ENCODE assay signal across 8 mouse cellular contexts in the genomic region with DNA sequence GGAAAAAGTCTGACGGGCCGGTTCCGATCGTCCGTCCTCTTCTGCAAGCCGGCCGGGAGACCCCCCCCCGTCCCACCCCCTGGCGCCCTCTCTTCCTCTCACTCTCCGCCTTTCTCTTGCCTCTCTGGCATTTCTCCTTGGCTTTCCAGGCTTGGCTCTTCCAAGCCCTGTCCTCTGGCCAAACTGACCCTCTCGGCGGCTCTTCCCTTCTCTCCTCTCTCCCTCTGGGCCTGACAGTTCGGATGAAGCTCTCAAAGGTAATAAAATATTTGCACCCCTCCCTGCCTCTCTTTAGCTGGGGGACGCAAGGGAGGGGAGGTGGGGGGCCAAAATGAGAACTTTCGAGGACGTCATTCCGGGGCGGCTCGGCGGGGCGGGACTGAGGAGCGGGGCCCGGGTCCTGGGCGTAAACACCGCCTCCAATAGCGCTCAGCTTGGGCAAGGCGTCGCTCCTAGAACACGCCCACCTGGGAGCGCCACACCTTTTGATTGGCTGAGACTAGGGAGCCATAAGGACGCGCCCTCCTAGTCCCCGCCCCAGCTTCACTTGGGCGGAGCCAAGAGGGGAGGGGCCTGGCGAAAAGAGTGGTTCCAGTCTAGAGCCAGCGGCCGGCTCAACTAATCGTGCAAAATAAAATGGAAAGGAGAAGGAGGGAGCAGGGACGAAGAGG. TPM values are rescaled to one million over a fixed set of nuclear protein-coding genes. Genes with fewer than 3 reads are reported as not detected.
DNase-seq lines count a peak whose midpoint lies in the region; ATAC-seq and TF ChIP-seq lines count a peak whose summit lies in the region.

A gene (minus strand): TSS at position 52 of the 671 bp plus-strand sequence.

- DNase-seq in CD4-positive, CD25-positive, alpha-beta regulatory T cell, adult 2 months (ENCODE audit: low read depth, low spot score), result peak; percentile 14
- peak; percentile 27 to 35 for DNase-seq in gastrocnemius, postnatal 36 days
- DNase-seq in kidney, adult 11 months, result peak; percentile 75
- no peak for DNase-seq in lung, adult 2 months
- DNase-seq in ovary, postnatal 10 days (ENCODE audit: low spot score), result peak; percentile 19

- WGBS in lung, adult 2 months, result 1% methylated on average over 39 of the region's 39 CpGs

- no peak for ATAC-seq in CD4-positive, CD25-positive, alpha-beta regulatory T cell, adult 4 months
- ATAC-seq in common myeloid progenitor, adult 5-6 weeks (replicated peaks; ENCODE audit: low read depth, poor library complexity, severe bottlenecking), result peak; percentile 91
- ATAC-seq in inflammation-experienced regulatory T-cells, adult 6 months, result no peak

- peak within 1 kb of the TSS; percentile 13 for H3K4me3 ChIP-seq in lung, adult 2 months (replicated peaks; ENCODE audit: extremely low read depth, low read depth, low read length)

- intact Hi-C loops in gastrocnemius, postnatal 36 days (cut with DNase I), result loop anchor here (10.0 kb wide), 1 partner anchor 640 kb away; no protein-coding TSS in a partner anchor

- H3K4me1 ChIP-seq in lung, adult 2 months (ENCODE audit: control insufficient read depth, insufficient read depth, low read length), result peaks cover 3% of the 10 kb centered on the region; the same call in 1 of the 2 replicates

- no peak for TF ChIP-seq CTCF in lung, adult 2 months (IDR thresholded peaks at IDR 0.05; ENCODE audit: insufficient read depth, low read length)

- TF ChIP-seq POLR2A in lung, adult 2 months (IDR thresholded peaks at IDR 0.05; ENCODE audit: borderline replicate concordance, extremely low read depth, low read depth, low read length), result no peak

RNA-seq across cellular contexts. Expression of the gene that starts here (rescaled TPM):
- not detected for polyA plus RNA-seq in CD4-positive, CD25-positive, alpha-beta regulatory T cell, adult 4 months (2017; shearing (Covaris generic))
- not detected in 2 replicates for total RNA-seq in common myeloid progenitor, adult 5-6 weeks (2017)
- total RNA-seq in gastrocnemius, postnatal 36 days (2021), result not detected
- 0.15 and 0.77 TPM in 2 replicates for polyA plus RNA-seq in lung, adult 2 months (2012; rRNA removed)
- not detected for polyA plus RNA-seq in inflammation-experienced regulatory T-cells, adult 6 months (2017; shearing (Covaris generic))

Comparison
In these comparisons a context has a peak if more than half of its experiments do, and no peak if none do; other contexts are left out.
1. Peak in ATAC-seq in common myeloid progenitor, adult 5-6 weeks; RNA of the gene not detected or under 1 TPM.
2. Peak in DNase-seq in gastrocnemius, postnatal 36 days; RNA of the gene not detected or under 1 TPM.